Mouse (Mus musculus) layer of hippocampus, adult 9-10 months (tissue): Measurements from ENCODE around the gene Rnf181.

Source experiments
- DNase-seq: peaks from one replicate; pipeline ENCODE4 v3.0.0; 2022; ENCODE audit warnings: low spot score

The Rnf181 gene

DNA sequence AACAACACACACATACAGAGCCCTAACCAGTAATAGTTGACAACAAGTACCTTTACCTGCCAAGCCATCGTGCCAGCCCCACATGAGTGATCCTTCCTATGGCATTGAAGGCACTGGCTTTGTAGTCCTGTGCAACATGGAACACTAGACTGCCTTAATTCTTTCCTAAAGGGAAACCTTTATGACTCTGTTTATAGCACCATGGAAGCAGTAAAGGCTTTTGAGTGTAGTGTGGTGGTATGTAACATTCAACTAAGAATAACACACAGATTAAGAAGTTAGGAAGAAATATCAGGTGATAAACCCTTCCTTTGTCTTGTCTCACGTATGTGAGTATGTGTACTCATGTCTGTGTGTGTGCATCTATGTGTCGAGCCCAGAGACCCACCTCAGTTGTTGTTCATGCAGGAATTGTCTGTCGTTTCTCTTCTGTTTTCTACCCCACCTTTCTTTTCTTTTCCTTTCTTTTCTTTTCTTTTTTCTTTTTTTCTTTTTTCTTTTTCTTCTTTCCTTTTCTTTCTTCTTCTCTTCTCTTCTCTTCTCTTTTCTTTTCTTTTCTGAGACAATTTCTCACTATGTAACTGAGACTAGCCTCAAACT, at the start of gene Rnf181:
Gene Rnf181, minus strand, starts transcription at position 113 of the 600 bp plus-strand sequence.
- DNase-seq, result no peak

DNA sequence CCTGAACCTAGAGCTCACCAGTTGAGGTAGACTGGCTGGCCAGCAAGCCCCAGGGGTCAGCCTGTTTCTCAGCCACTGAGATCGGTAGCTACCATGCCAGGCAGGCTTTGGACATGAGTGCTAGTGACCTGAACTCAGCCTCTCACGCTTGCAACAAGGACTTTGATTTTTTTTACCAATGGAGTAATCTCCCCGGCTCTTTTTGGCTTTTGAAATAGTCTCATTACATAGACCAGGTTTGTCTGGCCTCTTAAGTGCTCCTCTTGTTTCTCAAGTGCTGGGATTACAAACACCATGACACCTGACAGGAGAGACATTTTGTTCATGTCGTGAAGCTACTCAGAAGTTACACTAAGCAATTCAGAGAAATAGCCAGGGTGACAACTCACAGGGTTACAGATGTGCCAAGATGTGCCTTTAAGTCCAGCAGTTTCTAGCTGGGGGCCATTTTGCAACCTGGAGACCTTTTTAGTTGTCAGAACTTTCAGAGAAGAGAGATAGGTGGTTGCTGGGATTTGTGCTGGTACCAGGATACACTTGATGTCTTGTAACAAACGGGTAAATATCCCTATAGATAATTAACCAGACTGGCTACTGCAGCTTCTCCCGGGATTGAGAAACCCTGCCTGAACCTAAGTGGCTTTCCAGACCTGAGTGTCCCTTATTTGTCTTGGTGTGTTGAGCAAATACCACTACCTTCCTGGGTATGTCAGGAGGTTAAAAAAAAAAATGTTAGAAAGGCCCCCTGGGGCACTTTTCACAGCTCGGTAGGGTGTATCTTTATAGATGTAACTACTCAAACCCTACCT, 49.4 kb upstream of the Rnf181 start:
- no peak for DNase-seq

DNA sequence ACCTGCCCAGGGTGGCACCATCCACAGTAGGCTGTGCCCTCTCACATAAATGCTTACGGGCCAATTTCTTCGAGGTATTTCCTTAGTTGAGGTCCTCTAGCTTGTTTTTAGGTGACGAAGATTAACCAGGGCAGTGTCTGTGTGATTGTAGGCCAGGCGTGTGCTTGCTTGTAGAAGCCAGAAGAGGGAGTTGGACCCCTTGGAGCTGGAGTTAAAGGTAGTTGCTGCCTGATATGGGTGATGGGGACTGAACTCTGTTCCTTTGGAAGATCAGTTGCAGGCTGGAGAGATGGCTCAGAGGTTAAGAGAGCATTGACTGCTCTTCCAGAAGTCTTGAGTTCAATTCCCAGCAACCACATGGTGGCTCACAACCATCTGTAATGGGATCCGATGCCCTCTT, 48.4 kb upstream of the Rnf181 start:
- no peak for DNase-seq

DNA sequence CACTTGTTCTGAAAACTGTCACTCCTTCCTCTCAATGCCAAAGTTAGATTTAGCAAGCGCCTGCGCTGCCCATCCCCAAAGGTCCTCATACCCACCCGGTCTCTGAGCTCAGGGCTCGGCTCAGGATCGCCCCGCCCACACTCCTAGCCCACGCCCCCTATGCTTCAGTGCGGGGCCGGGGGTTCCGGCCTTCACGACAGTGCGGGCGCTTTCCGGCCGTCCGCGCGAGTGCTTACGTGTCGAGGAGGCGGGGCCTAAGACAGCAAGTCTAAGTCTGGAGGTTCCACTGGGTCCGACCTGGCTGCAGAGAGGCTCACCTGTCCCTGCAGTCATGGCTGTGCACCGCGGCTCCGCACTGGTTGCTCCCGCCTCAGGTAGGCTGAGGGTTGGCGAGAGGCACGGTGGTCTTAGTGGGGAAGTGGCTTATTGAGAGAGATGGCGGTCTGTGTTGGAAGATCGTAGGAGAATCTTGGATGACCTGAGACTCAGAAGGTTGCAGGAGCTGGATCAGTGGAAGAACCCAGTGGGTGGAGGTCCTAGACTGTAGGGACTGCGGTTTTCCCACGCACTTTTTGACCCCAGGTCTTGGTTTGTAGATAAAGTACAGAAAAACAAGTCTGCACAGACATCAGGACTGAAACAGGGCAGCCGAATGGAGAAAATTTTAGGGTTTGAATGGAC, 47.5 kb upstream of the Rnf181 start, which contains the start of gene Ggcx:
Gene Ggcx, plus strand, starts transcription at position 233 of the 681 bp plus-strand sequence.
- DNase-seq, result peak; percentile 74

DNA sequence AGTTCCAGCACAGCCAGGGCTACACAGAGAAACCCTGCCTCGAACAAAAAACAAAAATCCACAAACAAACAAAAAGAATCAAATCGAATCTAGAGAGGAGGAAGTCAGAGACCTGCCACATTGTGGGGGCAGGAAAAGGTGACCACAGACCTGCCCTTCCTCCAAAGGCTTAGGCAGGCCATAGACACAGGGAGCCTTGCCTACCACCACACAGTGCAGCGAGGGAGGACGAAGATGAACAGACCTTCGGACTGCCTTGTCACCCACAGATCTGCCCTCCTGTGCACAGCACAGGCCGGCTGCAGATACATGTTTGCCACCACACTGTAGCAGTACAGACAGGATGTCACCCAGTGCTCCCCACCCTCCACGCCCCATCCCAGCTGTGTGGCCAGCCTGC, 43.8 kb upstream of the Rnf181 start:
- DNase-seq, result no peak

DNA sequence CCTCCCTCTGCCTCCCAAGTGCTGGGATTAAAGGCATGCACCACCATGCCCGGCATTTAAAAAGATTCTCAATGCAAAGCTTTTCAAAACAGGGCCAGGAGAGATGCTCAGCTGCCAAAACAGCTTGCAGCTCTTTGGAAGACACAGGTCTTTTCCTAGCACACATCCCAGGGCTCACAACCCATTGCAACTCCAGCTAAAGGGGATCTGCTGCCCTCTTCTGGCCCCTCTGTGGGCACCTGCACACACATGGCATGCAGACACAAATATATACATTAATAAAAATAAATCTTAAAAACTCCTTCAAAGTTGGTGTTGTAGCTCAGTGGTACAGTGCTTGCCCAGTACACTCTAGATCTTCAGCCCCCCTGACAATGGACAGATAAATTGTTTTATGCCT, 43.2 kb upstream of the Rnf181 start:
- DNase-seq, result no peak

DNA sequence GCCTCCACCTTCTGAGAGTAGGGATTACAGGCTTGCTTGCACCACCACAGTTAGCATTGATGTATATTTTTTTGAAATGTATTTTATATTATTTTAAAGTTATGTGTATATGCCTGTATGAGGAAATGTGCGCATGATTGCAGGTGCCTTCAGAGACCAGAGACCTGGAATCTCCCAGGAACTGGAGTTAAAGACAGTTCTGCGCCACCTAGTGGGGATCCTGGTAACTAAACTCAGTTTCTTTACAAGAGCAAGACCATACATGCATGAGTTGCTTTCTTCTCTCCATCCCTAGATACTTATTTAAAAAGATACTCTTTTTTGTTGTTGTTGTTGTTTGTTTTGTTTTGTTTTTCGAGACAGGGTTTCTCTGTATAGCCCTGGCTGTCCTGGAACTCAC, 42.8 kb upstream of the Rnf181 start:
- peak; percentile 46 for DNase-seq

DNA sequence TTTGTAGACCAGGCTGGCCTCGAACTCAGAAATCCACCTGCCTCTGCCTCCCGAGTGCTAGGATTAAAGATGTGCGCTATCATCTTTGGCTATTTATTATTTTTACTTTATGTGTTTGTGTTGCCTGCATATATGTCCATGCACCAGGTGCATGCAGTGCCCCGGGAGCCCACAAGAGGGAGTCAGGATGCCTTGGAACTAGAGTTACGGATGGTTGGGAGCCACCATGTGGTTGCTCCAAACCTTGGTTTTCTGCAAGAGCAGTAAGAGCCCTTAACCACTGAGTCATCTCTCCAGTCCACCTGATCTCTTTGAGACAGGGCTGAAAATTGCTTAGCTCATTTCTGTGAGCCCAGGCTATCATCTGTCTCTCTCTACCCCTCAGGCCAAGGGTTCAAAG, 40.4 kb upstream of the Rnf181 start:
- DNase-seq, result peak; percentile 88

DNA sequence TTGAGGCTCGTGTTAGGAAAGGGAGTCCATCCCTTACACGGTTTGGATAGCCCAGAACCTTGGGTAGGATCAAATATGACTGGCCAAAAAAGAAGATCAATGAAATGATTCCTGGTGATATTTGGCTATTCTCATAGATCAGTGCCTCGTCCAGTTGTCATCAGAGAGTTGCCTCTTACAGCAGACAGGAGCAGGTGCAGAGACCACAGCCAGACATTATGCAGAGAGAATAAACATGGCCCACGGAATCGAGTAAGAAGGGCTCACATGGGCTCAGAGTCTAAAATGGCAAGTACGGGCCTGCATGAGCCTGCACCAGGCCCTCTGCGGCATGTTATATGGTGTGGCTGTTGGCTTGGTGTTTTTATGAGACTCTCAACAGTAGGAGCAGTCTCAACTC, 38.6 kb upstream of the Rnf181 start:
- no peak for DNase-seq

DNA sequence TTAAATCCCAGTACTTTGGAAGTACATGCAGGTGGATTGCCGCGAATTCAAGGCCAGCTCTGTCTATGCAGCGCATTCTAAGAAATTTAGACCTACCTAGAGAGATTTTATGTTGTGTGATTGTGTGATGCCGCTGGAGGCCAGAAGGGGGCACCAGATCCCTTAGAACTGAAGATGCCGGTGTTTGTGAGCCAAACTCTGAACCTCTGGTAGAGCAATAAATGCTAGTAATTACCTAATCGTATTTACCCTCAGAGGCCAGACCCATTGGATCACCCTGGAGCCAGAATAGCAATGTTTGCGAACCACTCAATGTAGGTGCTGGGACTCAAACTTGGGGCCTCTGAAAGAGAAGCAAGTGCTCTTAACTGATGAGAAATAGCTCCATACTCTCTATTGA, 35.1 kb upstream of the Rnf181 start:
- peak; percentile 68 for DNase-seq

DNA sequence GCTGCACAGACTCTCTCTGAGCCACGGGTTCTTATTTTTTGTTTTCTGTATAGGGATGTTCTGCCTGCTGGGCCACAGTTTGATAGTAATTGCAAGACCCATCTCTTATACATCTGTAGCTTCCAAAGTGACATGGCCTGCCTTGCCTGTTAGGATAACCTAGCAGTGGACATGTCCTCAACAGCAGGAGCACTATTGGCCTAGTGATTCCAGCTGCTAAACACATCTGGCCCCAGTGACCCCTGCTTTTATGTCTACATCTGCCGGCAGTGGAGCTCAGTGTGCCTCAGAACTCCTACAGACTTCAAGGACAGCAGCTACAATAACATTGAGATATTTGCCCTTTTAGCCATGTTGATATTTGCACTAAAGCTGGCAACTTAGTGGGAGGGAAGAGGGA, 33.2 kb upstream of the Rnf181 start:
- DNase-seq, result no peak

DNA sequence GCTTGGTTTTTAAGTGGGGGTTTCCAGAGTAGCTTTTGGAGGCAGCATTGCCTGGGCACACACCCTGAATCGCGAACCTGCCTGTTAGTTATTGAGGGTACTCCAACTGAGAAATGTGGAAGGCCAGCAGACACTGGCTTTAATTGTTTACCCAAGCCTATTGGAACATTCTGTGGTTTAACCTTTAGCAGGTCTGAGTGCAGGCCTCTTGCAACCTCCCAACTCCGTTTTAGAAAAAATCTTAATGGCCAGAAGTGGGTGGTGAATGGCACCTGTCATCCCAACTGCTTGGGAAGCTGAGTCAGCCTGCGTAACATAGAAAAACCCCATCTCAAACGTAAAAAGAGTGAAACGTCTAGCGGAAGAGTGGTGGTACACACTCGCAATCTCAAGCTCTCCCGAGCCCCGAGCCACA, 30.1 kb upstream of the Rnf181 start:
- no peak for DNase-seq

DNA sequence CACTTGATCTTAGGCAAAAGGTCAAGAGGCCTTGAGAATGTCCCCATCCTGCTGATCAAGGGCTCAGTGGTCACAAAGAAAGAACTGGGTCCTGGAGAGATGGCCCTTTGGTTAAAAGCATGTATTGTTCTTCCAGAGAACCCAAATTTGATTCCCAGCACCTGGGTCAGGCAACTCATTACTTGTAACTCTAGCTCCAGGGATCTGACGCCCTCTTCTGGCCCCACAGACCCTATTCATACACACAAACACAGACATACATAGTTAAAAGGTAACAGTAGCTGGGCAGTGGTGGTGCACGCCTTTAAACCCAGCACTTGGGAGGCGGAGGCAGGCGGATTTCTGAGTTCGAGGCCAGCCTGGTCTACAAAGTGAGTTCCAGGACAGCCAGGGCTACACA, 25.6 kb upstream of the Rnf181 start:
- DNase-seq, result no peak

DNA sequence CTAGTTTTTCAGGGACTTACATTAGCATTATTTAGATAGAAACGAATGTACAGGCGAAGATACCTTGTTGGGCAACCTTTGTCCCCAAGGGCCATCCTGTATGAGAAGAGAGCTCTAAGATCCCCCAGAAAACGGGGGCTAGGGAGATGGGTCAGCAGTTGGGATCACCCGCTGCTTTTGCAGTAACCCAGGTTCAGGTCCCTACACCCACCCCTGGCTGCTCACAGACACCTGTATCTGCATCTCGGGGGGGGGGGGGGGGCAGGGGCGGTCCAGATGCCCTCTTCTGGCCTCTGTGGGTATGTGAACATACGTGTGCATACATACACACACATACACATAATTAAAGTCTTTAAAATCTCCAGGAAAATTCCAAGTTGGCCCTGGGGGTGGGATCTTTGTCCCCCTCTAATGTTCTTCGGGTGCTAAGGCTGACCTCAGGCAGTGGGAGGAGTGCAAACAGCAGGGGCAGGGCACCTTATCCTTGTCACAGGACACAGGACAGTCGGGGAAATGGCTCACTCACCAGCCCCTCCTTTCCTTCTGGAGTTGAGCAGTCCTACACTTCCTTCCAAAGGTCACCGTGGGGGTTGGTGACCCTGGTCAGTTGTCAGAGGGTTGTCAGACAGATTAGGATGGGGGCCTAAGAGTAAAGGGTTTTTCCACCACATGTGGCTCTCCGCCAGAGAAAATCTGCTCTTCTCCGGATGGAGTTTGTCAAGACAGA, 24.2 kb upstream of the Rnf181 start:
- DNase-seq, result no peak

DNA sequence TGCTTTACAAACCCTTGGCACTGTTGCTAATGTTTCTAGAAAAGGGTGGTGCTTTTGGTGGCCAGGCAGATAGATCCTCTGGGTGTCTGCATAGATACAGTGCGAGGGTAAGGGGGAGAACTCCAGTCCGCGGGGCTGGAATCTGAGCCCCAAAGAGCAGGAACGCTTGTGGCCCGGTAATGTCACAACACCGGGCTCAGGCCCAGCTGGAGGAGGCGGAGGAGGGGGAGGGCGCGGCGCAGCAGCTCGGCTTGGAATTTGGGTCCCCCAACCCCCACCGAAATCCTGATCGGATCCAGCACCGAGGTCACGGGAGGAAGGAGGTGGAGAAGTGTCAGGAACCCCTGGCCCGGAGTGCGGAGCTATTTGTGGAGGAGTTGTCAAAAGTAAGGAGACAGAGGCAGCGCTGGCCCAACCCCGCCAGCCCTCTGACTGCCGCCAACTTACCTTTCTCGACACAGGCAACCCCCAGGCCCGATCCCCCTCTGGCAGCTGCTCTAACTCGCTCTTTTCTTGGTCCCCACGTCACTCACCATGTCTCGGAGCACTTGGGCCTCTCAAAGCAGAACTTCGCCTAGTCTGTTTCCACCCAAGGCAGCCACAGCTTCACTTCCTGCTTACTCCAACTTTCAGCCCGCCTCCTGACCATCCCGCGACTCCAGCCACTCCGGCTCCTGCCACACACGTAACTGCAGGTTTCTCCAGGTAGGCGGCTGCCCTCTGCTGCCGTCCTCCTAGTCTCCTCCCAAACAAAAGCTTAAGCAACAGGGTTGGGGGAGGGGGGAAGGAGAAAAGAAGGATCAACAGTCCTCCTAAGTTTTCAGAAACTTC, 23.4 kb upstream of the Rnf181 start, which contains the start of gene Vamp8:
Gene Vamp8, minus strand, starts transcription at position 763 of the 831 bp plus-strand sequence.
- DNase-seq, result no peak

DNA sequence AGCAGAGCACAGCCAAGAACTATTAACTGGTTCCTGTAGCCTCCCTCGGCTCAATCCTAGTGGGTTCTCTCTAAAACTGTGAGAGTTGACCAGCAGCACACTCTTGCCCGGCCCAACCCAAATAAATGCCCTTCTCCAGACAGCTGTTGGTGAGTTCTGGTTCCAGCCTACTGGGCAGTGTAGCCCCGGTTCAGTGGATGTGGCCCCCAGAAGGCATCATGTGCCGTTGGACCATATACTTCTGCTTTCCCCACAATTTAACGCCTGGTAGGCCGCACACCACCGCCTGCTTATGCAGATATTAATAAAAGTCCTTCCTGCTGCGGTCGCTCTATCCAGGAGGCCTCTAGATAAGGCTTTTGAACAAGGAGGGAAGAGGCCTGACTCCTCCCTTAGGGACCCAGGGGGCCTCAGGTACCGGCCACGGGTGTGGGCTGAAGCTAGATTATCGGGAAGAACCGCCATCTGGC, 22.8 kb upstream of the Rnf181 start:
- DNase-seq, result no peak

DNA sequence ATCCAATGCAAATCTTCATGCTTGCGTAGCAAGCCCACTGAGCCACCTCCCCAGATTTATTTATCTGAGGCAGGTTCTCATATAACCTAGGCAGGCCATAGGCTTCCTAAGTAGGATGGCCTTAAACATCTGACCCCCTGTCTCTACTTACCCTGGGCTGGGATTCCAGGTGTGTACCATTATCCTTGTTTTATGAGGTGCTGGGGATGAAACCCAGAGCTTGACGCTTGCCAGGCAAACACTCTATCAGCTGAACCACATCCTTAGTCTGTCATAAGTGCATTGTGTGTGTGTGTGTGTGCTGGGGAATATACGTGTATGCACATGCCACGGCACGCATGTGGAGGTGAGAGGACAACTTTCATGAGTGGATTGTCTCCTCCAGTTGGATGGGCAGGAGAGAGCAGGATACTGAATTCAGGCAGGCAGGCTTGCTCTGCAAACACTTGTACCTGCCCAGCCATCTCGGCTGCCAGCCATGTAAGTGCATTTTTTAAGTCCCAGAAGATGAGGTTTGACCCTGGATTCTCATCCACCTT, 22.1 kb upstream of the Rnf181 start:
- no peak for DNase-seq

DNA sequence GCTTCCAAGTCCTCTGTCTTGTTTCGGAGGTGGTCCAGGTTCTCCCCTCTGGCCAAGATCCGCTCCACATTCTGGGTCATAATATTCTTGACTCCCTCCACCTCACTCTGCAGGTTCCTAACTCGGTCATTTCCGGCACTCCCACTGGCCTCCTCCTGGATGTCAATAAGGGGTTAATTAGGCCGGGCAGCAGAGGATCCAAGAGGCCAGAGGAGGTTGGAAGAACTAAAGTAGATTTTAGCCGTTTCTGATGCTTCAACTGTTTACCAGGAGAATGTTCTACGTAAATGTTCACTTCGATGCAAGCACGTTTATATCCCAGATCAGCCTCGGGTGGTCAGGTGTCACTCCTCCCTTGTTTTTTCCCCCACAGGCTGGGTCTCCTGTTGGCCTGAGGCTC, 21.5 kb upstream of the Rnf181 start:
- no peak for DNase-seq

DNA sequence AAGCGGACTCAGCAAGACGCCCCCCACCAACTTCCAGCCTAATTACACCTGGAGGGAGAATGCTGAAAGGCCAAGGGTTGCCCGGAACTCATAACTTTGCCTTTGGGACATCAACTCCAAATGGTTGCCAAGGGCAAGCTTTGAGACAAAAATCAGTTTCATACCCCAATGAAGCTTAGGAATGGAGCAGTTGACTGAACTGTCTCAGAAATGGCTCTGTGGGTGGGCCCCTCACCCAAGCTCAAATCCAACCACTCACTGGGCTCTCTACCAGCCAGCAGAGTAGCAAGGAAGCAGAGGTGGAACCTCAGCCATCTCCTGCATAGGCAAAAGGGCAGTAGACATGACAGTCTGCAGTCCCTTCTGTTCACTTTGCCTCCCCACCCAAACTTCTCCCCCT, 21.1 kb upstream of the Rnf181 start:
- no peak for DNase-seq

DNA sequence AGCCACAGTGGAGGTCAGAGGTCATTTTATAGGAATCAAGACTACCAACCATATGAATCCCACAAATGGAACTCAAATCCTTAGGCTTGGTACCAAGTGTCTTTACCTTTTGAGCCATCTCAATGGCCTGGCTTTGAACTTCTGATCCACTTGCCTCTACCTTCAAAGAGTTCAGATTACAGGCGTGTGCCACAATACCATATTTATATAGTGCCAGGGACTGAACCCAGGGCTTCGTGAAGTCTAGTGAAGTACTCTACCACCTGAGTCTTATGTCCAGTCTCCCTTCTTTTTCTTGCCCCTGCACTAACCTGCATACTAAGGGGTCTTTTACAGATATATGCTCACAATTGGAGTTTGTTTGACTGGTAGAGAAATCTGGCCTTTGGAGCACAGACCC, 19.8 kb upstream of the Rnf181 start:
- no peak for DNase-seq

DNA sequence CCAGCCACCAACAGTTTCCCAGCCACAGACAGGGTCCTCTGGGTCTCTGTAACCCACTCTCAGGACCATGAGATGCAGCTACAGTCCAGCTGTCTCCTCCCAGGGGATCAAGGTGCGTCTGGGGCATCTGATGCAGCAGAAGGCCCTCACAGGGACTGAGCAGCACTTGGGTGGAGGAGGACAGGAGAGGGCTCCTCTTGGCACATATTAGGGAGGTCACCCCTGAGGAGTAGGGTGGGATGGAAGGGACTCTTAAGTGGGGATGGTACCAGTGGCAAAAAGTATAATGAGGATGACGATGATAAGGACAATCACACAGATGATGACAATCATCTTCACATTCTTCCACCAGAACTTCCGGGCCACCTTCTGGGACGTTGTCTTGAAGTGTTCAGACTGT, 18.5 kb upstream of the Rnf181 start:
- DNase-seq, result no peak
